15 mouse cellular contexts compared by ENCODE assay signal in genomic region chr7:89423688-89424255, GRCm38 (mm10). TPM values are rescaled to one million over a fixed set of nuclear protein-coding genes. Genes with fewer than 3 reads are reported as not detected.
DNase-seq lines count a peak whose midpoint lies in the region; ATAC-seq lines count a peak whose summit lies in the region.
"Had no signal": no experiment of that assay in that cellular context is flagged by ENCODE, and none has a peak within 500 bp of the region (broad histone marks: within the 10 kb centered on the region; RNA-seq: fewer than 3 reads in every experiment).

No protein-coding gene starts in this region.

- no peak overlapping the region for H3K4me3 ChIP-seq in embryonic facial prominence, embryonic 14.5 days (ENCODE audit: low read depth, low read length)
- H3K4me3 ChIP-seq in kidney, embryonic 16.5 days (ENCODE audit: low read length) = no peak overlapping the region
- no peak overlapping the region for H3K4me3 ChIP-seq in liver, embryonic 15.5 days (replicated peaks)

- H3K4me1 ChIP-seq in embryonic facial prominence, embryonic 14.5 days (ENCODE audit: control insufficient read depth, insufficient read depth, low read length) = 0 out of 2 replicates have a peak, but pooled peaks cover 7% of the 10 kb centered on the region
- peaks cover 44% of the 10 kb centered on the region for H3K4me1 ChIP-seq in kidney, embryonic 16.5 days (ENCODE audit: insufficient read depth, low read length)
- peaks cover 4% of the 10 kb centered on the region for H3K4me1 ChIP-seq in liver, embryonic 15.5 days (replicated peaks)

- no peak overlapping the region for H3K4me2 ChIP-seq in embryonic facial prominence, embryonic 14.5 days (ENCODE audit: low read depth, low read length)
- no peak overlapping the region for H3K4me2 ChIP-seq in kidney, embryonic 16.5 days (replicated peaks; ENCODE audit: low read depth, low read length)
- no peak overlapping the region; the same call in 1 of the 2 replicates for H3K4me2 ChIP-seq in liver, embryonic 15.5 days
- H3K4me2 ChIP-seq: heart, embryonic 11.5 days had no signal

- WGBS in embryonic facial prominence, embryonic 14.5 days = 32% methylated on average over 8 of the region's 8 CpGs
- 25% methylated on average over 8 of the region's 8 CpGs for WGBS in kidney, embryonic 16.5 days
- WGBS in liver, embryonic 15.5 days (ENCODE audit: insufficient replicate concordance) = 53% methylated on average over 8 of the region's 8 CpGs

- H3K9ac ChIP-seq in embryonic facial prominence, embryonic 14.5 days (ENCODE audit: low read depth, low read length) = no peak overlapping the region
- H3K9ac ChIP-seq in kidney, embryonic 16.5 days (replicated peaks; ENCODE audit: low read length) = no peak overlapping the region
- no peak overlapping the region for H3K9ac ChIP-seq in liver, embryonic 15.5 days

- H3K9me3 ChIP-seq in embryonic facial prominence, embryonic 14.5 days (ENCODE audit: control insufficient read depth, low read length) = no peaks in the 10 kb centered on the region
- no peaks in the 10 kb centered on the region for H3K9me3 ChIP-seq in kidney, embryonic 16.5 days (ENCODE audit: low read length)
- no peaks in the 10 kb centered on the region for H3K9me3 ChIP-seq in liver, embryonic 15.5 days (replicated peaks)

- intact Hi-C loops in left cerebral cortex, postnatal 36 days (cut with DNase I) = no loop called here

- H3K36me3 ChIP-seq in embryonic facial prominence, embryonic 14.5 days (ENCODE audit: control insufficient read depth, insufficient read depth, low read length) = no peaks in the 10 kb centered on the region
- no peaks in the 10 kb centered on the region for H3K36me3 ChIP-seq in kidney, embryonic 16.5 days (ENCODE audit: insufficient read depth, low read length)
- no peaks in the 10 kb centered on the region for H3K36me3 ChIP-seq in liver, embryonic 15.5 days (replicated peaks)

- ATAC-seq in embryonic facial prominence, embryonic 14.5 days (ENCODE audit: low read depth) = no peak
- ATAC-seq in kidney, embryonic 16.5 days (ENCODE audit: low FRiP score, low TSS enrichment) = peak; percentile 68
- no peak for ATAC-seq in liver, embryonic 15.5 days (ENCODE audit: insufficient read depth)
- ATAC-seq: forebrain, embryonic 16.5 days had no signal

- no peaks in the 10 kb centered on the region for H3K27me3 ChIP-seq in embryonic facial prominence, embryonic 14.5 days (replicated peaks; ENCODE audit: control insufficient read depth, insufficient read depth, low read length)
- no peaks in the 10 kb centered on the region for H3K27me3 ChIP-seq in kidney, embryonic 16.5 days (ENCODE audit: insufficient read depth, low read length)
- H3K27me3 ChIP-seq in liver, embryonic 15.5 days = no peaks in the 10 kb centered on the region

- no peak overlapping the region for H3K27ac ChIP-seq in embryonic facial prominence, embryonic 14.5 days (replicated peaks; ENCODE audit: low read depth, low read length)
- peak overlapping the region; percentile 74 for H3K27ac ChIP-seq in kidney, embryonic 16.5 days (ENCODE audit: low read length)
- H3K27ac ChIP-seq in liver, embryonic 15.5 days (replicated peaks) = 0 out of 2 replicates have a peak overlapping the region, but pooled peaks have one; percentile 34

- peak; percentile 30 for DNase-seq in embryo, embryonic 10 days (ENCODE audit: low spot score)
- no peak for DNase-seq in embryo, embryonic 9.5 days (ENCODE audit: extremely low spot score)
- peak; percentile 62 for DNase-seq in embryonic facial prominence, embryonic 14.5 days (ENCODE audit: low spot score)
- DNase-seq in left cerebral cortex, postnatal 36 days (ENCODE audit: low spot score in 2 of 2) = no peak
- DNase-seq in frontal cortex, postnatal 14 days (ENCODE audit: low spot score in 2 of 2) = no peak
- DNase-seq in MN1 (ENCODE audit: low spot score) = no peak
- DNase-seq: cerebellum, adult 8-10 months; heart, postnatal 4 days; layer of hippocampus, adult 9-11 months; right cerebral cortex, postnatal 14 days; thymus, postnatal 4 days had no signal

RNA-seq across cellular contexts. Expression of gene Fzd4, which starts 19.6 kb away (rescaled TPM):
- 20.2 and 21.8 TPM in 2 replicates for polyA plus RNA-seq in embryonic facial prominence, embryonic 14.5 days (2014; fragmentation: Nextera tagmentation; extraction: Ambion mirVana)
- polyA plus RNA-seq in kidney, embryonic 16.5 days (2015; fragmentation: Nextera tagmentation; extraction: Ambion mirVana) = 28.1 and 31.0 TPM in 2 replicates
- 1.9 and 2.4 TPM in 2 replicates for polyA plus RNA-seq in liver, embryonic 15.5 days (2015; fragmentation: Nextera tagmentation; extraction: Ambion mirVana)
- total RNA-seq in left cerebral cortex, postnatal 36 days (2021) = 1 to 10 TPM; 6.5 to 6.7 TPM

RNA-seq across cellular contexts. Expression of gene Tmem135, which starts 19.8 kb away (rescaled TPM):
- polyA plus RNA-seq in embryonic facial prominence, embryonic 14.5 days (2014; fragmentation: Nextera tagmentation; extraction: Ambion mirVana) = 18.8 and 21.4 TPM in 2 replicates
- polyA plus RNA-seq in kidney, embryonic 16.5 days (2015; fragmentation: Nextera tagmentation; extraction: Ambion mirVana) = 37.6 and 39.9 TPM in 2 replicates
- 15.3 and 16.4 TPM in 2 replicates for polyA plus RNA-seq in liver, embryonic 15.5 days (2015; fragmentation: Nextera tagmentation; extraction: Ambion mirVana)
- 10 to 100 TPM; 57.9 to 77.5 TPM for total RNA-seq in left cerebral cortex, postnatal 36 days (2021)

Comparison
In these comparisons a context has a peak if more than half of its experiments do, and no peak if none do; other contexts are left out.
1. DNase-seq: peak in embryo, embryonic 10 days (single experiment) and embryonic facial prominence, embryonic 14.5 days (single experiment); none in embryo, embryonic 9.5 days (single experiment), left cerebral cortex, postnatal 36 days (0 of 2), frontal cortex, postnatal 14 days (0 of 2) and MN1 (single experiment).